Mouse (Mus musculus): ENCODE data around the gene Exph5.

The Exph5 gene

DNA sequence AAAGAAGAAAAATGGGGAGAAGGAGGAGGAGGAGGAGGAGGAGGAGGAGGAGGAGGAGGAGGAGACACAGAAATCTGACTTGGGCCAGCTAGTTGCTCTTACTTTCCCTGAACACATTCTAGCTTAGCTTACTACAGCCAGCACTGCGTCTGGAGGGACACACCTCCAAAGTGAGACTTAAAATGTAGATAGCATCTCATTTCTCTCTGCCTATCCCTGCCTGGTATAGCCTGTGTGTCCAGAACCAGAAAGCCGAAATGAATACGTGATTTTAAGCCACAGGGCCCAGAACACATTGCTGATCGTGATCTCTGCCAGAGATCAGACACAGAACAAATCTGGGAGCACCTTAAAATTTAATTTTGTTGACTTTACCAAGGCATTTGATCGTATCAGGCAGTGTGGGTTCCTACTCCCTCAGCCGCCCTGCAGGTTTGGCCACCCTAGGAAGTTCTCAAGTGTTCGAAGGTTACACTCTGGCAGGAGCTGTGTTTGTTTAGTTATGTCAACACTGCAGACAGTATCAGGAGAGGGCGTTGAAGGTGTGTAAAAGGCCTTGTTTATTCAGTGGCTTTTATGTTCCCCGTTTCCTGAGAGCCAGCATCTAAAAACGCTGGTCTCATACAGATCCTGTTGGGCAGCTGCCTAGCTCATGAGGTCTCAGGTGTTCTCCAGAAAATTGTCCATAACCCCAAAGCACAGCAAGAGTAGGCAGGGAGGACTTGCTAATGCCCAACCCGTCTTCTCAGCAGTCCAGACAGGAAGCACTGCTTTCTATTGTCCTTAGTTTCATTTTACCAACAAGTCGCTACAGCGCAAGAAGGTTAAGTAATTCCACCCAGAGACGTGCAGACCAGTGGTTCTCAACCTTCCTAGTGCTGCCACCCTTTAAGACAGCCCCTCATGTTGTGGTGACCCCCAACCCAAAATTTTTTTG lies 55.0 kb downstream of the Exph5 start:
- no peak for DNase-seq (ENCODE audit: low spot score)

- DNase-seq (ENCODE audit: low spot score), result no peak
These were observed 69.9 kb downstream of the Exph5 start for GRCm38 (mm10) chr9:53371339-53371738.

GRCm38 (mm10) chr9:53375907-53376306 lies 74.4 kb downstream of the Exph5 start:
- no peak for DNase-seq (ENCODE audit: low spot score)

- peak; percentile 40 for DNase-seq (ENCODE audit: low spot score)
These were observed 75.3 kb downstream of the Exph5 start for GRCm38 (mm10) chr9:53376820-53377219.

DNA sequence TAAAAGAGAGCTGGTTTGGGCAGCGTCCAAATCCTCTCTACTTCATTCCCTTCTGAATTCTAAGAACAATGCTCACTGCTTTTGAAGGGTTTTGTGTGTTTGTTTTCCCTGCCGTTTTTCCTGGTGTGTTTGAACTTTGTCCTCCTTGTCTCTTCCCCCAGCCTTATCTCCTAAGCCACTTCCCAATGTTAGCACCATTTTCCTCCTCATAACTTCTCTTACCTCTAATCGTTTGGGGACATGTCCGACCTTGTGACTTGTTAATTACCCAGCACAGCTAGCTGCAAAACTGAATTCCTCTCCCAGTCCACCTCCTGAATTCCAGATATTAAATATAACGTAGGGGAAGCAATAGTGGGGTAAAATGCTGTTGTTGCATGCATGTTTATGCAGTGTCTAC lies 76.1 kb downstream of the Exph5 start:
- no peak for DNase-seq (ENCODE audit: low spot score)

GRCm38 (mm10) chr9:53378171-53378570 lies 76.7 kb downstream of the Exph5 start:
- DNase-seq (ENCODE audit: low spot score), result no peak

GRCm38 (mm10) chr9:53380595-53380994 lies 79.1 kb downstream of the Exph5 start:
- DNase-seq (ENCODE audit: low spot score), result no peak

- no peak for DNase-seq (ENCODE audit: low spot score)
These were observed 79.7 kb downstream of the Exph5 start for GRCm38 (mm10) chr9:53381113-53381615.

GRCm38 (mm10) chr9:53383951-53384866 lies 82.7 kb downstream of the Exph5 start, which contains the start of gene Kdelc2:
Kdelc2 (plus strand) TSS chr9:53384025.
- peak; percentile 89 for DNase-seq (ENCODE audit: low spot score)

DNA sequence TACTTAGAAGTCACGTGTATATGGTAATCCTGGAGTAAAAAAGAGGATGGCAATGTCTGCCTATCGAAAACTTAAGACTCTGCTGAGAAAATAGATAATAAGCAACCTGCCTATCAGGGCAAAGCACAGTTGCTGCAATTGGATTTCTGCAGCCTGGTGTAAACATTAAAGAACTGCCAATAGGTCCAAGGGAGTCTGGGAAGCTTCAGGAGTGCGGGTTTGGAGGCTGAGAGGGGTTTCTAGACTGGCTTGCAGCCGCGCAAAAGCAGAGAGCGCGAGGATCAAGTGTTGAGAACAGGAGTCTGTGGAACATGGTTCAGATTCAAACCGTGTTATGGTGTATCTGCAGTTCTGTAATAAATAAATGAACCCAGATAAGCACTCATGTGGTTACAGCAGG lies 83.4 kb downstream of the Exph5 start:
- no peak for DNase-seq (ENCODE audit: low spot score)

- no peak for DNase-seq (ENCODE audit: low spot score)
These were observed 86.0 kb downstream of the Exph5 start for GRCm38 (mm10) chr9:53387431-53387830.

- DNase-seq (ENCODE audit: low spot score), result no peak
These were observed 87.6 kb downstream of the Exph5 start for GRCm38 (mm10) chr9:53389109-53389508.

DNA sequence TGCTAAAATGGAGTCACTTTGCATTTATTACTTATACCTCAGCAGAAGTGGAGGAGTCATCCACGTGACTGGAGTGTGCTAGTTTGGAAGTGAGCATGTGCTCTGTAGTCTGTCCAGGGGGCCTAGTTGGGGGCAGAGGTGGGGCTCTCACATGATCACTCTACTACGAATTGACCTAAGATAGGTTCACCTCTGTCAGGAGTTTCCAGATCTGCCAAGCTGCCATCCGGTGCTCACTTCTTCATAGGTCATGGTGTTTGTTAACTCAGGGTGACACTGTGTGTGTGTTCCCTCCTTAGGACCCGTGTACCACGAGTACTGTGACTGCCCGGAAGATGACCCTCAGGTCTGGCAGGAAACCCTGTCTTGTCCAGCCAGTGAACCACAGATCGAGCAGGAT lies 88.7 kb downstream of the Exph5 start:
- no peak for DNase-seq (ENCODE audit: low spot score)

GRCm38 (mm10) chr9:53397685-53398387 lies 96.4 kb downstream of the Exph5 start:
- DNase-seq (ENCODE audit: low spot score), result no peak

DNA sequence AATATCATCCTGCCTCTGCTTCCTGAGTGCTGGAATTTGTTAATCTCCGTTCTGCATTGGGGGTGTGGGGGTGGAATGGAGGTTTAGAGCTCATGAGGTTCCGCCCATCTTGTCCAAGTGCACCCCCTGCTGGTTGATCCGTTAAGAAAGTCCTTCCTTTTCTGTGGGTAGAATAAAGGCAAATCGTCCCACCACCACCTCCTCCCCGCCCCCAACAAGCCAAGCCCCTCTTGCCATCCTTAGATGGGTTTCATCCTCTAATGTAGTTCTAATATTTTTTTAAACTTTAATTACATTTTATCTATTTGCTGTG lies 96.9 kb downstream of the Exph5 start:
- DNase-seq (ENCODE audit: low spot score), result no peak

GRCm38 (mm10) chr9:53399537-53399936 lies 98.1 kb downstream of the Exph5 start:
- DNase-seq (ENCODE audit: low spot score), result no peak

DNA sequence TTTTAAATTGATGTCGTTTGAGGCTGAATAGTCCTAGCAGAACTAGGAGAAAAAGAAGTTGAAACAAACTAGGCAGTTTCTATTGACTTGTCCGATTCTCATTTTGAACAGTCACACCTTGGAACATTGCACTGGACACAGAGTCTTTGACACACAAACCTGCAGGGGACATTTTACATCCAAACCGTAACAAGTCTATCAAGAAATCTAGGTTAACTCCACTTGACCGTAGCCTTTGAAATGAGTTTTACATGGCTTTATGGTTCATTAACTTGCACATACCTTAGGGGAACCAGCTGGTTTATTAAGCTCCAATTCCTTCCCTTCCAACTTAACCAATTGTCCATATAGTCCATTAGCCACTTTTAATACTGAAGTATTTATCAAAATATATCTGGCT lies 99.2 kb downstream of the Exph5 start:
- no peak for DNase-seq (ENCODE audit: low spot score)

- no peak for DNase-seq (ENCODE audit: low spot score)
These were observed 99.7 kb downstream of the Exph5 start for GRCm38 (mm10) chr9:53401146-53401545.

DNA sequence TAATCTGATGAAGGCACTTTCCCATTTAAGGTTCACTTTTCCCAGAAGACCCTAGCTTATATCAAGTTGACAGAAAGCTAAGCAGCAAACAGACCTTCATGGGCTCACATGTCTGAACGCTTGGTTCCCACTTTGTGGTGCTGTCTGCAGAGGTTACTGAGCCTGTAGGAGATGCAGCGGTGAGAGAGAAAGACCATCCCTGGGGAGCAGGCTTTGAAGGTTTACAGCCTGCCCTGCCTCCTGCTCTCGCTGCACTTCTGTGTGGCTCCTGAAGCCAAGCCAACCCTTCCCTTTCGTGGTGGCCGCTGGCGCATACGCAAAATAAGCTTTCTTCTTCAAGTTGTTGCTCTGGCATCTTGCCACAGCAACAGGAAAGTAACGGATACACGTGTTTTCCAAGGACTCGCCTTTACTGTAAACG lies 100.8 kb downstream of the Exph5 start, which contains the start of gene 4930550C14Rik:
4930550C14Rik (plus strand) TSS at position 35 of the 421 bp plus-strand sequence.
- peak; percentile 49 for DNase-seq (ENCODE audit: low spot score)

GRCm38 (mm10) chr9:53402991-53403390 lies 101.5 kb downstream of the Exph5 start:
- DNase-seq (ENCODE audit: low spot score), result no peak

DNA sequence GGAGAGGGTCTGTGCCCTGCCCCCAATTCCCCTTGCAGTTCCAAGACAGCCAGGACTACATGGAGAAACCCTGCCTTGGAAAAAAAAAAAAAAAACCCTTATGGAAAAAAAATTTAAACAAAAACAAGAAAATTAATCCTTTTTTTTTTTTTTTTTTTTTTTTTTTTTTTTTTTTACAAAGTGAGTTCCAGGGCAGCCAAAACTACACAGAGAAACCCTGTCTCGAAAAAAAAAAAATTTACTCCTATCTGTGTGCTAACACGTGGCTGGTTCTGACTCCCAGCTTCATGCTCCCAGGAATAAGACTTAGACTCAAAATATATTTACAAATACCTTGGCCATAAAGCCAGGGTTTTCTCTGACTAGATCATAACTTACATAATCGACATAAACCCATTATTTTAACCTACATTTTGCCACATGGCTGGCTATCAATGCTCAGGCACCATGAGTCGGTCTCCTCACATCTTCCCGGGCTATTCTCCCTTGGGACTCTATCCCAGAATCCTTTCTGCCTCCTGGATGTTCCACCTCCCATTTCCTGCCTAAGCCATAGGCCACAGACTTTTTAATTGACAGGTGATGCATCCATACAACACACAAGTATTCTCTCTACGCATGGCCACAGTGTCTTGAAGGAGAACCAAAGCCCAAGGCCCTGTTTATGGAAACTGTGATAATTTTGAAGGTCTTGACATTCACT lies 102.7 kb downstream of the Exph5 start:
- peak; percentile 63 for DNase-seq (ENCODE audit: low spot score)

Measured in testis, postnatal 14 days (tissue).